ENCODE assay signal across 9 mouse cellular contexts in the genomic region with DNA sequence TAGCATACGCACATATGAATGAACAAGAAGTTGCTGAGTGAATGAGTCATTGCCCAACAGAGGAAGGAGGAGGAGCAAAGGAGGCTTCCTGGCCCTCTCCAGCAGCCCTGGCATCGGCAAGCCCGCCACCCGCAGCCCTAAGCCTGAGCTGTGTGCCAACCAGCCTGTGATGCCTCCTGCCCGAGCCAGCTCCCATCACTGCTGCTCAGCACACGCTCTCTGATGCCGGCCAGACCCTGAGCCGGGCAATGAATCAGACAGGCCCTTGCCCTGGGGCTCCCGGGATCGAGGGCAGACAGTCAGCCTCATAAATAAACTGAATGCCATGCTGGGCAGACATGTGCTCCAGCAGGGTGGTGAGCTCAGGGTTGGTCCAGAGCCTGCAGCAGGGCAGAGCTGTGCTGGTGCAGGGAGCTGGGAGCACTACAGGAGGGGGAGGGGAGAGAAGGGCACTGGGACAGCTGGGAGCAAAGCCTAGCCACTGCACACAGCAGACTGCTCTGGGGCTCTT. TPM values are rescaled to one million over a fixed set of nuclear protein-coding genes. Genes with fewer than 3 reads are reported as not detected.
DNase-seq lines count a peak whose midpoint lies in the region; ATAC-seq and TF ChIP-seq lines count a peak whose summit lies in the region.
"Had no signal": no experiment of that assay in that cellular context is flagged by ENCODE, and none has a peak within 500 bp of the region (broad histone marks: within the 10 kb centered on the region; RNA-seq: fewer than 3 reads in every experiment).

No protein-coding gene starts in this region.

- 66% methylated on average over 10 of the region's 10 CpGs for WGBS in embryonic facial prominence, embryonic 15.5 days
- WGBS in hindbrain, postnatal 0 days, result 18% methylated on average over 10 of the region's 10 CpGs
- 73% methylated on average over 10 of the region's 10 CpGs for WGBS in liver, embryonic 11.5 days
- 65% methylated on average over 10 of the region's 10 CpGs for WGBS in kidney, embryonic 14.5 days

- DNase-seq in 416B (ENCODE audit: low read depth), result peak; percentile 85
- DNase-seq in adrenal gland, adult (ENCODE audit: inconsistent age in 2 of 2, low spot score in 1 of 2), result peak; percentile 94
- peak; percentile 92 for DNase-seq in hindbrain, postnatal 0 days (ENCODE audit: low spot score)
- peak; percentile 49 for DNase-seq in lung, postnatal 10 days
- DNase-seq in skeletal muscle tissue, adult 2 months (ENCODE audit: low read depth, low spot score), result peak; percentile 32
- DNase-seq in liver, embryonic 11.5 days (ENCODE audit: low spot score), result no peak

- H3K27me3 ChIP-seq in embryonic facial prominence, embryonic 15.5 days, result no peaks in the 10 kb centered on the region
- H3K27me3 ChIP-seq in hindbrain, postnatal 0 days (ENCODE audit: insufficient read depth, low read length), result 0 out of 2 replicates have a peak, but pooled peaks cover 4% of the 10 kb centered on the region
- no peaks in the 10 kb centered on the region for H3K27me3 ChIP-seq in liver, embryonic 11.5 days (replicated peaks; ENCODE audit: control insufficient read depth, insufficient read depth, low read length)
- H3K27me3 ChIP-seq in kidney, embryonic 14.5 days (ENCODE audit: control insufficient read depth, insufficient read depth, low read length), result no peaks in the 10 kb centered on the region

- peak; percentile 36; the same call in 1 of the 2 replicates for ATAC-seq in embryonic facial prominence, embryonic 15.5 days (ENCODE audit: insufficient number of reproducible peaks, low FRiP score, low TSS enrichment, low read depth)
- peak; percentile 97 for ATAC-seq in hindbrain, postnatal 0 days
- ATAC-seq in liver, embryonic 11.5 days (replicated peaks; ENCODE audit: low FRiP score), result no peak; the same call in 1 of the 2 replicates
- no peak for ATAC-seq in kidney, embryonic 14.5 days (ENCODE audit: low FRiP score, low TSS enrichment)

- 0 out of 2 replicates have a peak, but pooled peaks have one; percentile 2 for TF ChIP-seq CTCF in hindbrain, postnatal 0 days (IDR thresholded peaks at IDR 0.05; ENCODE audit: low read depth)

- H3K4me1 ChIP-seq in embryonic facial prominence, embryonic 15.5 days, result peaks cover 5% of the 10 kb centered on the region; the same call in 1 of the 2 replicates
- peaks cover 4% of the 10 kb centered on the region; the same call in 1 of the 2 replicates for H3K4me1 ChIP-seq in hindbrain, postnatal 0 days (ENCODE audit: insufficient read depth, low read length)
- no peaks in the 10 kb centered on the region for H3K4me1 ChIP-seq in liver, embryonic 11.5 days (replicated peaks; ENCODE audit: control insufficient read depth, insufficient read depth, low read length)
- H3K4me1 ChIP-seq in kidney, embryonic 14.5 days (ENCODE audit: control insufficient read depth, insufficient read depth, low read length), result no peaks in the 10 kb centered on the region

- no peak overlapping the region for H3K4me2 ChIP-seq in embryonic facial prominence, embryonic 15.5 days (replicated peaks)
- no peak overlapping the region for H3K4me2 ChIP-seq in hindbrain, postnatal 0 days (ENCODE audit: low read depth, low read length)
- H3K4me2 ChIP-seq in liver, embryonic 11.5 days, result no peak overlapping the region
- no peak overlapping the region for H3K4me2 ChIP-seq in kidney, embryonic 14.5 days (replicated peaks; ENCODE audit: low read depth, low read length)

- no peak overlapping the region for H3K4me3 ChIP-seq in embryonic facial prominence, embryonic 15.5 days (replicated peaks)
- H3K4me3 ChIP-seq in hindbrain, postnatal 0 days (ENCODE audit: low read length), result no peak overlapping the region
- no peak overlapping the region for H3K4me3 ChIP-seq in liver, embryonic 11.5 days (ENCODE audit: low read depth, low read length)
- no peak overlapping the region for H3K4me3 ChIP-seq in kidney, embryonic 14.5 days (ENCODE audit: low read length)

- H3K36me3 ChIP-seq in embryonic facial prominence, embryonic 15.5 days, result no peaks in the 10 kb centered on the region
- no peaks in the 10 kb centered on the region for H3K36me3 ChIP-seq in hindbrain, postnatal 0 days (ENCODE audit: insufficient read depth, low read length)
- H3K36me3 ChIP-seq in liver, embryonic 11.5 days (ENCODE audit: control insufficient read depth, insufficient read depth, low read length), result no peaks in the 10 kb centered on the region
- no peaks in the 10 kb centered on the region for H3K36me3 ChIP-seq in kidney, embryonic 14.5 days (ENCODE audit: control insufficient read depth, insufficient read depth, low read length)

- no peak overlapping the region for H3K27ac ChIP-seq in embryonic facial prominence, embryonic 15.5 days (replicated peaks)
- H3K27ac ChIP-seq in hindbrain, postnatal 0 days, result peak overlapping the region; percentile 76; the same call in 1 of the 2 replicates
- H3K27ac ChIP-seq in liver, embryonic 11.5 days (ENCODE audit: low read depth, low read length), result no peak overlapping the region
- H3K27ac ChIP-seq in kidney, embryonic 14.5 days (ENCODE audit: low read depth, low read length), result no peak overlapping the region
- H3K27ac ChIP-seq: kidney, postnatal 0 days had no signal

- H3K9ac ChIP-seq in embryonic facial prominence, embryonic 15.5 days, result no peak overlapping the region
- no peak overlapping the region for H3K9ac ChIP-seq in hindbrain, postnatal 0 days (replicated peaks; ENCODE audit: low read length)
- H3K9ac ChIP-seq in liver, embryonic 11.5 days (ENCODE audit: low read depth, low read length), result no peak overlapping the region
- H3K9ac ChIP-seq in kidney, embryonic 14.5 days (ENCODE audit: low read depth, low read length), result no peak overlapping the region

- no peaks in the 10 kb centered on the region for H3K9me3 ChIP-seq in embryonic facial prominence, embryonic 15.5 days (replicated peaks)
- H3K9me3 ChIP-seq in hindbrain, postnatal 0 days (ENCODE audit: low read length), result no peaks in the 10 kb centered on the region
- no peaks in the 10 kb centered on the region for H3K9me3 ChIP-seq in liver, embryonic 11.5 days (ENCODE audit: control insufficient read depth, low read length)
- no peaks in the 10 kb centered on the region for H3K9me3 ChIP-seq in kidney, embryonic 14.5 days (ENCODE audit: control insufficient read depth, low read length)

RNA-seq across cellular contexts. Expression of a gene that starts 27.7 kb away (rescaled TPM):
- 10.1 and 10.6 TPM in 2 replicates for polyA plus RNA-seq in embryonic facial prominence, embryonic 15.5 days (2015; fragmentation: Nextera tagmentation; extraction: Ambion mirVana)
- 0.94 TPM in 1 of 2 replicates, not detected in the other for total RNA-seq in hindbrain, postnatal 0 days (2014; rRNA removed)
- 0.25 and 0.32 TPM in 2 replicates for polyA plus RNA-seq in hindbrain, postnatal 0 days (2015; fragmentation: Nextera tagmentation; extraction: Ambion mirVana)
- polyA plus RNA-seq in liver, embryonic 11.5 days (2014; fragmentation: Nextera tagmentation; extraction: Ambion mirVana), result 0.25 and 0.59 TPM in 2 replicates
- polyA plus RNA-seq in kidney, embryonic 14.5 days (2014; fragmentation: Nextera tagmentation; extraction: Ambion mirVana), result not detected in 2 replicates
- polyA plus RNA-seq: kidney, postnatal 0 days had no signal

Comparison
In these comparisons a context has a peak if more than half of its experiments do, and no peak if none do; other contexts are left out.
1. ATAC-seq: peak in embryonic facial prominence, embryonic 15.5 days (single experiment) and hindbrain, postnatal 0 days (single experiment); none in liver, embryonic 11.5 days (single experiment) and kidney, embryonic 14.5 days (single experiment).